Mouse (Mus musculus) layer of hippocampus, adult 8-10 months (tissue): ENCODE data around the gene Rpl37. TPM values are rescaled to one million over a fixed set of nuclear protein-coding genes. Genes with fewer than 3 reads are reported as not detected.

ENCODE experiments used
- DNase-seq, 2 experiments: peaks; one replicate each; pipeline ENCODE4 v3.0.0; 2022; ENCODE audit warnings: low spot score in 2 of 2
- total RNA-seq, 4 experiments: library from RNA; stranded (reverse); gene quantifications; 2 replicates each; pipeline ENCODE4 v1.2.4; 2022

The Rpl37 gene
- total RNA-seq: 100 to 1,000 TPM; 305 to 338 (median 326) TPM

DNA sequence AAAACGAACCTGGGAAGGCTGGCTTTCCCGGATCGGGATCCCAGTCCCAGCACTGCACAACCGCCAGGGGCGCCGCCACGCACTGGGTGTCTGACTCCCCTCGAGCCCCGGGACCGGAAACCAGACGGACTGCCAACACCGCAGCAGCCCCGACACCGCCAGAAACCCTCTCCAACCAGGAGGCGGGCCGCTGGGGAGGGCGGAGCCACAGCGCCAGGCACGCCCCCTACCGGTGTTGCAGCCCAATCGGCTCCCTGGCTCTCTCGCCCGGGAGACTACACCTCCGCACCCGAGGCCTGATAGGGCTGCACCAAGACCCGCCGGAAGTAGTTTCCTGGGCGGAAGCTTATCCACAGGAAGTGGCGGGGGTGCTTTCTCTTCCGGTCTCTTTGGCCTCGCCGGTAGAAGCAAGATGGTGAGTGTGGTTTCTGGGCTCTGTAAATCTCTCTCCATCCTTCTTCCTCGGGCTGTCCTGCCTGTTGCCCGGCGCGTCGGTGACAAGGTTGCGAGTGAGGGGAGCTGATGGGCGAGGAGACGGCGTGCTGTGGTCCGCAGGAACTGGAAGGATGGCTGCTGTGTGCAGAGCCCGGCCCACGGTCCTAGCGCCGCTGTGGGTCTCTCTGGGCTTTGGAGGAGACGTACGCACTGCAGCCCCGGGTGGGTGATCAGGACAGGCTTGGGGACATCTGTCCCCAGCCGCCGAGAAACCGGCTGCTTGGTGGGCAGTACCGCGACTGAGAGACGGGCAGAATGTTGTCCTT, at the start of gene Rpl37:
TSS of gene Rpl37 (plus strand) at position 376 of the 761 bp plus-strand sequence.
- DNase-seq: peak; percentile 97 to 98

DNA sequence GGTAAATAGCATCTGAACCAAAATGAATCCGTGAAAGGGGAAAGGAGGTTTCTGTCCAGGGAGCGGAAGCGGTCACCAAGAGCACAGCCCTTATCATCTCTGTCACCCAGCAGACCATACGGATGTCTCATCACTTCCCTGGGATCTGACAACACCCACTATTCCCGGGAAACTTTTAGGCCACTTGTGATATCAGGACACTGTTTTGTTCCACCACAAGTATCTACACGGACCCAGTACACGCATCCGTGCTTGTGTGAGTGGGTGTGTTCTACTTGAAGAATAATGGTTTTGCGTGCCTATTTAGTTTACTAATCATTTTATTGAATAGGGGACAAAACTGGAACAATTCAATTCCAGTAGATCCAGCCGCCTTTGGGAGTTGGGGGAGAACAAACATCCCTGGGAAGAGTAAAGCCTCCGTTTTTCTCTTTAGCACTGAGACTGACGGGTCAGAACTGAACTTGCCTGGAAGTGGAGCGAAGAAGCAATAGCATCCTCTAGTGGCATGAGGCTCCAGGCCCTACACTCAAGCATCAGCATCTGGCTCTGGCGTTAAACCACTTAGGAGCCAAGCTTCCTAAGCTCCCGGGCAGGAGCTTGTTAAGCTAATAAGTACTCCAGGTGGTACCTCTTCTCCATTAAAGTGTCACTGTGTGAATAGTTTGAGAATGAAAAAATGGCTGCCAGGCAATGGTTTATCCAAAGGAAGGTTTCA, 47.5 kb upstream of the Rpl37 start:
- peak; percentile 39 to 65 for DNase-seq

DNA sequence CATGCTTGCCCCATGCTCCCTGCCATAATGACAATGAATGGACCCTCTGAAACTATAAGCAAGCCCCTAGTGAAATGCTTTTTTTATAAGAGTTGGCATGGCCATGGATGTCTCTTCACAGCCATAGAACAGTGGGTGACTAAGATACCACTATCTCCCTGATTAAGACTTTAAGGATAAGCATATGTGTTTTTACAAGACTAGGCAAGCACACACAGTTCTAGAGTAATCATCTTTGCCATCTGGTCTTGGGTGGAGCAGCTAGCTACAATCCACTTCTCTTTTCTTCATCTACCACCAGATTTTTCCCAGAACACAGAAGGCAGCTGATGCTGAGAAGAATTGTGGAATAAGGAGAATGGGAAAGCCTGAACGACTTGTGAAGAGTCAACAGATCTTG, 35.2 kb upstream of the Rpl37 start:
- peak in 1 of 2 experiments; percentile 12 for DNase-seq

DNA sequence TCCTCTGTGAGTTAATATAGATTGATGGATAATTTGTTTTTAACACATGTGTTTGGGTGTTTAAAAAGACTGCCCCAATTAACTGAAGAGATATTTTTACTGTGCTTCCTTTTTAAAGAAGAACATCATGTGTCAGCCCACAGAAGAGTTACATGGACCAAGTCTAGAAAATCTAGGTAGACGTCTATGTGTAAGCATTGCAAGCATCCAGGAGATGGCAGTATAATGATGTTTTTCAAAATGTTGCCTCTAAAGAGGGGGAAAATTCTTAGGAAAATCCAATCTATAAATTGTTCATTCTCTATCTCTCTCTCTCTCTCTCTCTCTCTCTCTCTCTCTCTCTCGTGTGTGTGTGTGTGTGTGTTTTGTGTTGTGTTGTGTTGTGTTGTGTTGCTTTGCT, 30.3 kb upstream of the Rpl37 start:
- no peak for DNase-seq

DNA sequence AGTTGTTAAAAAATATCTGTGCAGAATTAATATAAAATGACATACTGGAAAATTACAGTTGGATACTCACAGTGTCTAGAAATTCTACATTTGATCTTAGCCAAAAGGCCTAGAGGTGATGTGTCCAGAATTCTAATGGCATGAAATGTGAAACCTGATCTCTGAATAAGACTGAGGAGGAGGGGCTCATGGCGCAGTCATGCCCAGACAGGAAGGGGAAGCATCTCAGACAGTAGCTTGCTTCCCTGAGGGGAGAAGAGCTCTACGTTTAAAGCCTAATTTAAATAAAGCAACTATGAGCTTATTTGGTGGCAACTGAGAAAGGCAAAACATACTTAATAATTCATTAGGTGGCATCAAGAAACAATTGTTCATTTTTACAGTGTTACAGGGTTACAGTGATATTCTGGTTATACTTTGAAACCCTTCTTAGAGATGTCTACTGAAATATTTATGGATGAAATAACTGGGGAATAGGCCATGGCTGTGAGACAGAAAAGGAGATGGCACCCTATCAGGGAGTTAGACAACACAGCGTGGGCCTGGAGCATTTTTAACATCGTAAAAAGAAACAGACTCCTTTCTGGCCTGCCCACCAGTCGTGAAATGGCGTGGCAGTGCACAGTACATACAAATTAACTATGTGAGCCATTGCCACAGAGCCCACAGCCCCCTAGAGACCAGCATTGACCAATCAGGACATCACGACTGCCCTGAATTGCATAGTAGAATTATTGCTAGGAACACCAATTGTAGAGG, 27.4 kb upstream of the Rpl37 start:
- DNase-seq: no peak

DNA sequence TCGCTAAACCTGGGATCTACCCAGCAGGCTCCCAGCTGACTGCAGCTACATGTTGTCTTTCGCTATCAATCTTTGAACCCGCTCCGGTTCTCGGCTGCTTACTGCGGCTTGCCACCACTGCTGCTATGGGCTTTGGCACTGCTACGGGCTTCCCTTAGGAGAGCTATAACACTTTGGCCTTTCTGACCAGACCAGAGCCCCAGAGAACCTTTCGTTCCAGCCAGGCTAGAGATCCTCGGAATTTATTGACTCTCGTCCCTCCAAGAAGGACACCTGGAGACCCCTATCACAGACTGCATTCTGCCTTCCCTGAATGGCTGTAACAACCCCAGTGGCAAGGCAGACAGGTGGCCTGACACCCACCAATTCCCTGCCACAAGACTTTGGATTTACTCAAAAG, 26.3 kb upstream of the Rpl37 start:
- DNase-seq: no peak

DNA sequence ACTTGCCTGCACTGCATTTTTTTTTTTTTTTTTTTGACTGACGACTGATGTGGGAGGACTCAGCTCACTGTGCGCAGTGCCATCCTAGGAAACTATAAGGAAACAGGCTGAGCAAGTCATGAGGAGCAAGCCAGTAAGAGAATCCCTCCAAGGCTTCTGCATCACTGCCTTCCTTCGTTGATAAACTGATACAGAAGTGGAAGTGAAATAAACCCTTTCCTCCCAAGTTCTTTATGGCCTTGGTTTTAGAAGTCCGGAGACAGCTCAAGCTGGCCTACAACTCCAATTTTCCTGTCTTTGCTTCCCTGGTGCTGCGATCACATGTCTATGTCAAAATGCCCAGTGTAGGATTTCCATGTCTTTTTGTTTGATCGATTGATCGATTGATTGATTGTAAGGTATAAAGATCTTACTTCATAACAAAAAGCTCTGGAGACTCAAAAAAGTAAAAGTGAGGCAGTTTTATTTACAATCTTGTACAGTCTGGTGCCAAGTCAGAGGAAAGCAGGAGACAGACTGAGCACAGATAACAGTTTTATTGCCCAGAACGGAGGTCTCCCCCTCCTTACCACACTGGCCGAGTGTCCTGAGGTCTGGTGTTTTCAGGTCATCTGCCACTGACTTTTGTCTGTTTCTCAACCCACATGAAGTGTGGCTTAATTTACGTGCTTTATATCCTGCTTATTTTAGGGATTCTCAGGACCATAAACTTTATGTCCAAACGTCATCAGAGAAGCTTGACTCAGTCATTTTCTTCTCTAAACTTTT, 20.7 kb upstream of the Rpl37 start:
- DNase-seq: no peak

DNA sequence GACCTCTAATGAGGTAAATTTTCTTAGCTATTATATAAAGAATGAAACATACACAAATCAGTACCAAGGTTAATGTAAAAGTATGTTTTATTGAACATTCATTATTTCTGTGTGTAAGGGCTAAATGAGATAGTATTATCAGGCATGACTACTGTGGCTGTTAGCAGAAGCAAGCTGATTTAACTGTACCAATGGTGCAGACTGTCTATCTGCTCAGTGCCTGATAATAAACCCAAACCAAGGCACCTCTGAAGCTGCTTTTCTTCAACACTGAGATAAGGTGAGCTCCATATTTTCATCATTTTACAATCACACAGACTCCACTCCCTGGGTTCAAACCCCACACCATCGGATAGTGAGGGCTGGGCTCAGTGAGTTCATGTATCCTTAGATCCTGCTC, 19.1 kb upstream of the Rpl37 start:
- no peak for DNase-seq

DNA sequence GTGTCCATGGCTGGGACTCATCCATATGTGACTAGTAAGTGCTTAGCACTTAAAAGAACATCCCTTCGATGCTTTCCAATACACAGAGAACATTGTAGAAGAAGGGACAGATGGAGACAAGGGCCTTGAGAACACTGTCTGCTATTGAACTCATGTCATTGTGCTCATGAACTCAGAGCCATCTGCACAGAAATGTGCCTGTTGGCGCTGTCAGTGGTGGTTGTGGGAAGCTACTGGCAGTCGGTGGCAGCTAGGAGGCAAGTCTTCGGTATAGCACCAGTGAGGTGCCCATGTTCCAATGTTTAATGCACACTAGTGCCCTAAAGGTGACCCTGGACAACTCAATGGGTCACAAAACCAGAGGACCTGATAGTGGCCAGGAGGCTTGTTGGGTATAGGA, 14.1 kb upstream of the Rpl37 start:
- DNase-seq: peak in 1 of 2 experiments; percentile 44

DNA sequence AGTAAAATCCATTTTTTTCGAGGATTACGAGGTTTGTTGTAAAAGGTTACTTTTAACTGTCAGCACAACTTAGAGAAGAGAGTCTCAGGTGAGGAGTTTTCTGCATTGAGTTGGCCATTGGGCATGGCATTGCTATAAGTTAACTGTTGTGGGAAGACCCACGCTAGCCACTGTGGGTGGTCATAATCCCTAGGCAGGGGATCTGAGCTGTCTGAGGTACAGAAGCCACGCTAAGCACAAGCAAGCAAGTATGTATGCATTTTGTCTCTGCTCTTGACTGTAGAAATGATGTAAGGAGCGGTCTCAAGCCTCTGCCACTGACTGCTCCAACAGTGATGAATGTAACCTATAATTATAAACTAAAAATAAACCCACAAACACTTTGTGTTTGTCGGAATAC, 10.6 kb upstream of the Rpl37 start:
- no peak for DNase-seq

DNA sequence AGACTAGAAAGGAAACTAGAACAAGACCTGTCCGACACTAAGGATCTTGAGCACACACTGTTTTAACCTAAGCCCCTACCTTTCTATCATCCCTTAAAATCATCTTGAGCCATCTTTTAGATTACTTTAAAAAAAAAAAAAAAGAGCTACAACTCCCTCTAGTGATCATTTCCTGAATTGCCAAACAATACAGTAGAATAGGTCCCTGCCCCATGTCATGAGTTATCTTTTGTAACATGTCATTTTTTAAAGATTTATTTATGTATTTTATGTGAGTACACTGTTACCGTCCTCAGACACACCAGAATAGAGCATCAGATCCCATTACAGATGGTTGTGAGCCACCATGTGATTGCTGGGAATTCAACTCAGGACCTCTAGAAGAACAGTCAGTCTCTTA, 10.2 kb upstream of the Rpl37 start:
- no peak for DNase-seq

DNA sequence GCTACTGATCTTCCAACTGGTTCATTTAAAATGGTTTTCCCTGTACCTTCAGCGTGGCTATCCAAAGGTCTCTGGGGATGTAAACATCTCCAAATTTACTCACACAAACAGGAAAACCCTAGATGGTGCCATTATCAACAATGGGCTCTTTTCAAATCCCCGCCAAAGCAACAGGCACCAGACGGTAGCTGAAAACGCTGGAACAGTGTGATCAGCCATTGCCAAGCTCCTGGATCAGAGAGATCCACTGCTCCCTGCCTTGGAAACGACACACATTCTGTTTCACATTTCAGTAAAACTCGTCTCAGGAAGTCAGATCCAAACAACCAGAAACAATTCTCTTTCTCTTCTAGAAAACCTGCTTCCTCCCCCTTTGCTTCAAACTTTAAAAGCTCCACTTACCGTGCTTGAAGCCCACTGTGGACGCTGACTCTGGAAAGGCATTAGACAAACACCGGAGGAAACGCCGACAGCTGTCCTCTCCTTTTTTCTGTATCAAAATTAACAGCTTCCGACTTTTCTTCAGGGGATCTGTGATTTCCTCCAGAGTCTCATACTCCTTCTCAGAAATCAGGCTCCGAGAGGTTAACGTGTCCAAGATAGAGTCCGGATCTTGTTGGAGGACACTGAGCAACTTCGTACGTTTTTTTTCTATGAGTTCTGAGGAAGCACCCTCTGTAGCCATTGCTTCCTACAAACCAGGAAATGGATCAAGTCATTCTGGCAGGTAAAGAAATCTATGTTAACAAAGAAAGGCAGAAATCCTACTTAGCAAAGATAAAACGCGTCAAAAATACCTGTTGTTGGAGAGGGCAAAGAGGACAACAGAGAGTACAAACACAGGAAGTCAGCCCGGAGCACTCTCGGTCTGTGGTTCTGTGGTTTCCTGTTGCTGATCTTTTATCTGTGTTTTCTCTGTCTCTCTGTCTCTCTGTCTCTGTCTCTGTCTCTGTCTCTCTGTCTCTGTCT, 8.5 kb upstream of the Rpl37 start, which contains the start of gene Card6:
TSS of gene Card6 (minus strand) at position 854 of the 969 bp plus-strand sequence.
- peak in 1 of 2 experiments; percentile 32 for DNase-seq

DNA sequence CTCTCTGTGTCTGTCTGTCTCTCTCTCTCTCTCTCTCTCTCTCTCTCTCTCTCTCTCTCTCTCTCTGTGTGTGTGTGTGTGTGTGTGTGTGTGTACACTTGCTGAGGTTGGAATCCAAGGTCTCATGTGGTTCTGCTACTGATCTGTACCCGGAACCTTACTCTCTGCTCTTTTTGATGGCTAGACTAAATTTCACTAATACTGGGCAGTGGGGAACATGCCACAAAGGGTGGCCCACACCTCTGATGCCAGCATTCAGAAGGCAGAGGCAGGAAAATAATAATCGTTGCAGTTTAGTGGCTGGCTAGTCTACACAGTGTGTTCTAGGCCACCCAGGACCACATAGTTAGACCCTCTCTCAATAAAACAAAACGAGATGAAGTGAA, 7.8 kb upstream of the Rpl37 start:
- no peak for DNase-seq

DNA sequence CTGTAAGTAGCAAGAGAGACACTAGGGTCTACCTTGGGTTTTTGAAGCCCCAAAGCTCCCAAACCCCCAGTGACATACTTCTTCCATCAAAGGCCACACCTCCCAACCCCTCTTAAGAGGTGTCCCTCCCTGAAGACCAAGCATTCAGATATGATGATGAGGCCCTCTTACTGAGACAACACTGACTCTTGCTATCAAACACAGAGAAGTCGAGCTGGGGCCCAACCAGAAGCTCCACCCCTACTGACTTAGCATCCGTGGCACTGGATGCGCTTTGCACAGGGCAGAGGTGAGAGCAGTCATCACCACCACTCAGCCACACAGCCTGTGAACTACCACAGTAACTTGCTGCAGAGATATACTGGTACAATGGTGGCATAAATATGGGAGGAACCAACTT, 3.8 kb upstream of the Rpl37 start:
- no peak for DNase-seq

DNA sequence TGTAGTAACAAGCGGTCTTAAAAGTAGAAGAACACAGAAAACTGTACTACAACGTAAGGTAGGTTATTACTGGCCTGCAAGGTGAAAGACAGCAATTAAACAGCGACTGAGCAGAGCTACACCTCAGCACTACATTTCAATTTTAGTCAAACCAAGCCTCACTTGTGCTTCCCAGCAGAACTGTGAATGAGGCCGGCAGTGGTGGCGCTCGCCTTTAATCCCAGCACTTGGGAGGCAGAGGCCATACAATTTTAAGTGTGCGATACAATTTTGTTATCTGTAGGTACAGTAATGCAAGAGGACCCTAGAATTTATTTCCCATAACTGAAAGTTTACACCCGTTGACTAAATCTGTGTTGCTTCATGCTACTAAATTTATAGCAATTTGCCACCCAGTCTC, 1.3 kb upstream of the Rpl37 start:
- DNase-seq: no peak

DNA sequence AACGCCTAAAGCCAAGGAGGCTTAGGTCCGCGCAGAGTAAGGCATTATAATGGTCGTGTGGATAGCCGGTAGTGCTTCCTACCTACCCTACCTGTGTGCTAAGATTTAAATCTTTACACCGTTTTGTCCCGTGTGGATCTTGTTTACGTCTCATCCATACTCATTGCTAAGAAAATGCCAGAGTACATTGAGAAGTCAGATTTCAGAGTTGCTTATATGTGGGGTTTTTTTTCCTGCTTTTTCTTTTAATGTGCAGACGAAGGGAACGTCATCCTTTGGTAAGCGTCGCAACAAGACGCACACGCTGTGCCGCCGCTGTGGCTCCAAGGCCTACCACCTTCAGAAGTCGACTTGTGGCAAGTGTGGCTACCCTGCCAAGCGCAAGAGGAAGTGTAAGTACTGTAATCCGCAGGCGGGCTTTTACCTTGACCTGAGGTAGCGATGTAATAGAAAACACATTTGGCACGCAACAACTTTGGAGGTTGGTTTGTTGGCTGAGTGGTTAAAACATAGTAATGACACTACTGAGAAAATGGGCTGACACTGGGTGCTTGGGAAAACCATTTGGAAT, 671 bp downstream of the Rpl37 start:
- DNase-seq: no peak

DNA sequence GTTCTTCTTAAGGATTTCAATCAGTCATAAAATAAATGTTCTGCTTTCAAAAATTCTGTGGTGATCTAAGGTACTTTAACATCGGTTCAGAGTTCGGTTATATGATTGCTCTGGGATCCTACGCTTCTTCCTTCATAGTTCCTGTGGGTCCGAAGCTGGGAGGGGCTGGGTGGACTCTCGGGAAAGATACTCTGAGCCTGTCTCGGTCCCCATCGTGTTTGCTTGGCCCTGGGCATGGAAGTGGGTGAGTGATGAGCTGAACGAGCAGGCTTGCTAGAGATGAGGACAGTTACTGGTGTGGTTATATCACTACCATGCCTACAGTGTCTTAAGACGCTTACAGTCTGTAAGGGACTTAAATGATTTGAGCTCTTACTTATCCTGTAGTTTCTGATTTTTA, 2.2 kb downstream of the Rpl37 start:
- no peak for DNase-seq

DNA sequence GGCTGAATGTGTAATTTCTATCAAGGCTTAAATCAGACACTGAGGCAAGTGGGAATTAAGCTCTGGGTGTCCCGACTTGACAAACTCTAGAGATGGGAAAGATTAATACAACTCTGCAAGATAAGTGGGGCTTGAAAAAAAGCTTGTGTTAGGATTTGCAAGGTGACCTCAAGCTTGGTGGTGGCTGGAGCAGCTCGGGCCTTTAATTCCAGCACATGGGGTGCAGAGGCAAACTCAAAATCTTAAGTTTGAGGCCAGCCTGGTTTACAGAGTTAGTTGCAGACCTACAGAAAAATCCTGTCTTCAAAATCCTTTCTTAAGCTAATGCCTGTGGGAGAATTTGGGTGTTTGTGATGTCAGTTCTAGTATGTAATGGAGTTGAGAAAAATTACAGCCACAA, 2.7 kb downstream of the Rpl37 start:
- no peak for DNase-seq

DNA sequence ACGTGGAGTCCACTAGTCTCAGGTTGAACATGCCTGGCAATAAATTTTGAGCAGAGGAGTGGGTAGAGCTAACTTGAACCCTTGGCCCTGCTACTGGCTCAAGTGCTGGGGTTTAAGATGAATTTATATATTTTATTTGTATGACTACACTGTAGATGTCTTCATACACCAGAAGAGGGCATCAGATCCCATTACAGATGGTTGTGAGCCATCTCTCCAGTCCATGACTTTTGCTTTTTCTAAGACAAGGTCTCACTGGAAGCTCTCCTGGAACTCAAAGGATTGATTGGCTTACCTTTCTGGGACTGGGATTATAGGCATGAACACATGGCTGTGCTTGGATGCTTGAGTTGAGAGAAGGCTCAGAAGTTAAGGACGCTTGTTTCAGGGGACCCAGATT, 3.3 kb downstream of the Rpl37 start:
- DNase-seq: no peak
